Mouse (Mus musculus) bone marrow macrophage, adult 2 months (primary cell): ENCODE measurements around the gene Casp3.

Source experiments
- CTCF ChIP-seq: IDR thresholded peaks from 2 replicates; pipeline ENCODE4 v1.5.1; 2012; ENCODE audit warnings: low read depth, mild to moderate bottlenecking, low read length, moderate library complexity
- POLR2A ChIP-seq: IDR thresholded peaks from 2 replicates; pipeline ENCODE4 v1.6.1; 2012; ENCODE audit warnings: mild to moderate bottlenecking, low read depth, low read length, borderline replicate concordance

DNA sequence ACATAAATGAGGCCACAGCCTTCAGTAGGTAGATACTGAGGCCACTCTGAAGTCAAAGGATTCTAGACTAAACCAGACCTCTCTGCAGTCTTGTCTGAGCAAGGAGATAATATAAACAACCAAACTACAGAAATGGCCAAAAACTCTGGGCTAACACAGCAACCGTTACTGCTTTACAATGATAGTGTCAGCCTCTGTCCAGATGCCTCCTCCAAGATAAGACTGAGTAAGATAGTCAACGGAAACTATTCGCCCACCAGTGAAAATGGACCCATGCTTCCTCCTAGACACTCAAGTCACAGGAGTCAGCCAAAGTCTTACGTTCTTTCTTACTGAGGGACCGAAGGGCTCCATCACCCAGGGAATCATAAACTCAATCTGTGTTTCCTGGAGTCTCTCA lies 29.2 kb upstream of the Casp3 start:
- no peak for TF ChIP-seq CTCF
- TF ChIP-seq POLR2A, result no peak
